Mouse (Mus musculus) midbrain, embryonic 13.5 days (tissue): Measurements from ENCODE around the gene Ap4s1. TPM values are rescaled to one million over a fixed set of nuclear protein-coding genes. Genes with fewer than 3 reads are reported as not detected.
A peak's percentile ranks its signal among the peaks of the same experiment; 100 is the strongest.
"Not testable (repeated sequence)": the region's sequence is repeated elsewhere in the genome, so short reads cannot be mapped to it uniquely, and the experiment has no call there.

Source experiments
- ATAC-seq: fragments of 200-750 bp; cut with Nextera tagmentation; 2 replicates; pipeline ENCODE4 v1.8.0; 2017; ENCODE audit warnings: mild to moderate bottlenecking, moderate TSS enrichment, moderate library complexity
- H3K27ac ChIP-seq: fragments of 300-500 bp; sonication (generic); 2 replicates; pipeline ENCODE4 v1.5.1; 2015; ENCODE audit warnings: inconsistent platforms, mild to moderate bottlenecking, moderate library complexity
- H3K27me3 ChIP-seq: fragments of 300-500 bp; sonication (generic); 2 replicates; pipeline ENCODE4 v1.6.1; 2015; ENCODE audit warnings: mild to moderate bottlenecking, inconsistent platforms
- H3K36me3 ChIP-seq: fragments of 300-500 bp; sonication (generic); 2 replicates; pipeline ENCODE4 v1.6.1; 2015; ENCODE audit warnings: mild to moderate bottlenecking, inconsistent platforms
- H3K4me1 ChIP-seq: fragments of 300-500 bp; sonication (generic); replicated peaks from 2 replicates; pipeline ENCODE4 v1.6.1; 2015; ENCODE audit warnings: inconsistent platforms
- H3K4me2 ChIP-seq: fragments of 300-500 bp; sonication (generic); replicated peaks from 2 replicates; pipeline ENCODE4 v1.6.1; 2015; ENCODE audit warnings: moderate library complexity, mild to moderate bottlenecking, inconsistent platforms
- H3K4me3 ChIP-seq: fragments of 300-500 bp; sonication (generic); replicated peaks from 2 replicates; pipeline ENCODE4 v1.5.1; 2015; ENCODE audit warnings: mild to moderate bottlenecking, inconsistent platforms
- H3K9ac ChIP-seq: fragments of 300-500 bp; sonication (generic); replicated peaks from 2 replicates; pipeline ENCODE4 v1.6.1; 2015; ENCODE audit warnings: mild to moderate bottlenecking, inconsistent platforms
- H3K9me3 ChIP-seq: fragments of 300-500 bp; sonication (generic); 2 replicates; pipeline ENCODE4 v1.6.1; 2016; ENCODE audit warnings: mild to moderate bottlenecking, inconsistent platforms
- WGBS: fragments of 180-500 bp; shearing (Covaris S2); methylation state at CpG from one replicate; pipeline ENCODE4 v1.1.7; 2015; 5-methylcytosine and 5-hydroxymethylcytosine counted together
- polyA plus RNA-seq: library from polyadenylated mRNA; unstranded; fragments of >200 nt; fragmentation: Nextera tagmentation; extraction: Ambion mirVana; gene quantifications from 2 replicates; pipeline ENCODE4 v1.2.1, GENCODE M21; 2015

Ap4s1 gene
- polyA plus RNA-seq, 1 experiment from 2014 or later: 53.2 TPM

DNA sequence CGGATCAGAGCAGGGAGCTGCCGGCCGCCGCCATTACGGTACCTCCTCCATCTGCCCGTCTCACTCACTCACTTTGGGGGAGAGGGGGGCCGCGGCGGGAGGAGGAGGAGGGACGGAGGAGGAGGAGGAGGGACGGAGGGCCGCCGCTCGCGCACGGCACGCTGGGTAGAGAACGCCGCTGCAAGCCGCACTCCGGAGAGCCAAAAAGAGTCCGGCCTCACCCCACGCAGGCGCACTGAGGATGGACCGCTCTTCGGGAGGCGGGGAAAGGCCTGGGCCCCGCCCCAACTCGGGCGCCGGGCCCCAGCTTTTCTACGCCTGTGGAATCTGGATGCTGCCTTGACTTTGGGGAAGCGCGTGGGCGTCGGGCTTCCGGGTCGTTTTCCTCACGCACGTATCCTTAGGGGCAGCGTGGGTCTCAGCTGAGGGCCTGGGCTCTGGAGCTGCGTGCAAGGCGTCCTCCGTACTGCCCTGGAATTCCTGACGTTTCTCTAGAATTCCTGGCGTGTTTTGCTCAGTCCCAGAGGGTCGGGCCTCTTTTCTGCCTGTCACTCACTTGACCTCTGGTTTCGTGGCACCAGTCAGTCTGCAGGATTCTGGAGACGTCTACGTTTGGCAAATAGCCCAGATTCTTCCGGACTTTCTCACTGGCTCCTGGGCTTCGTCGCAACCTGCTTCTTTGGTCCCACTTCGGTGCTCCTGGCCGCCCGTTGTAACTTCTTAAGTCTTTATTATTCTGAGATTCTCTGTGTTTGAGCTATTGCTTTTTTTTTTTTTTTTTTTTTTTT lies 1.2 kb downstream of the Ap4s1 start, which contains the start of gene Strn3:
Gene Strn3, minus strand, starts transcription at position 53 of the 788 bp plus-strand sequence.
- Histone ChIP-seq H3K9ac (peak within 1 kb of the TSS; percentile 99), H3K4me2 (peak within 1 kb of the TSS; percentile 84), H3K36me3 (no peaks in the 10 kb centered on the region), H3K27ac (peak within 1 kb of the TSS; percentile 100), H3K4me1 (peaks cover 22% of the 10 kb centered on the region), H3K9me3 (no peaks in the 10 kb centered on the region), H3K4me3 (peak within 1 kb of the TSS; percentile 97), H3K27me3 (no peaks in the 10 kb centered on the region)
- WGBS: under 1% methylated on average over 49 of the region's 56 CpGs
- peak; percentile 97 for ATAC-seq

DNA sequence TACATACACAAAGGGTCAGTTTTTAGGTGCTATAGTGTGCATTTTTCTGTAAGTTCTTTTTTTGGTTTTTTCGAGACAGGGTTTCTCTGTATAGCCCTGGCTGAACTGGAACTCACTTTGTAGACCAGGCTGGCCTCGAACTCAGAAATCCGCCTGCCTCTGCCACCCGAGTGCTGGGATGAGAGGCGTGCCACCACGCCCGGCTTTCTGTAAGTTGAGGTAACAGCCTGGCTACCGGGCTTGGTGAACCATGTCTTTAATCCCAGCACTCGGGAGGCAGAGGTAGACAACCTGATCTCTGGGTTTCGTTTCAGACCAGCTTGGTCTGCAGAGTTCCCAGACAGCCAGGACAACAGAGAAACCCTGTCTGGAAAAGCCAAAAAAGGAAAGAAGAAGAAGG lies 2.0 kb downstream of the Ap4s1 start:
- H3K27ac ChIP-seq, H3K9ac ChIP-seq, H3K4me3 ChIP-seq, H3K9me3 ChIP-seq, H3K27me3 ChIP-seq, H3K36me3 ChIP-seq, ATAC-seq: not testable (repeated sequence)
- 79% methylated on average over 10 of the region's 10 CpGs for WGBS
- Histone ChIP-seq H3K4me2 (peak overlapping the region; percentile 25; the same call in 1 of the 2 replicates), H3K4me1 (peaks cover 18% of the 10 kb centered on the region)

DNA sequence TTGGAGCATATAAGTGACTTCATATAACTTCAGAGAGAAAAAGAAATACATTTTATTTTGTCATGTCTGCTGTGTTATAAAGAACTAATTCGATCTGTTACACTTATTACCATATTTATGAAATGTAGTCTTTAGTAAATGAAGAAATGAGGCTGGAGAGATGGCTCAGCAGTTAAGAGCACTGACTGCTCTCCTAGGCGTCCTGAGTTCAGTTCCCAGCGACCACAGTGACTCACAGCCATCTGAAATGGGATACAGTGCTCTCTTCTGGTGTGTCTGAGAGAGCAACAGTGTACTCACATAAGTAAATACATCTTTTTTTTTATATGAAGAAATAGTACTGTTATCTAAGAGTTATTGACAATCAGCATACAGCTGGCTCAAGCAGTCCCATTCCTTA lies 2.6 kb downstream of the Ap4s1 start:
- Histone ChIP-seq H3K27me3 (no peaks in the 10 kb centered on the region), H3K9ac (no peak overlapping the region), H3K36me3 (no peaks in the 10 kb centered on the region), H3K4me2 (no peak overlapping the region), H3K9me3 (no peaks in the 10 kb centered on the region), H3K4me3 (no peak overlapping the region), H3K4me1 (peaks cover 18% of the 10 kb centered on the region), H3K27ac (no peak overlapping the region)
- no peak for ATAC-seq
- WGBS: 88% methylated on average over 3 of the region's 3 CpGs

DNA sequence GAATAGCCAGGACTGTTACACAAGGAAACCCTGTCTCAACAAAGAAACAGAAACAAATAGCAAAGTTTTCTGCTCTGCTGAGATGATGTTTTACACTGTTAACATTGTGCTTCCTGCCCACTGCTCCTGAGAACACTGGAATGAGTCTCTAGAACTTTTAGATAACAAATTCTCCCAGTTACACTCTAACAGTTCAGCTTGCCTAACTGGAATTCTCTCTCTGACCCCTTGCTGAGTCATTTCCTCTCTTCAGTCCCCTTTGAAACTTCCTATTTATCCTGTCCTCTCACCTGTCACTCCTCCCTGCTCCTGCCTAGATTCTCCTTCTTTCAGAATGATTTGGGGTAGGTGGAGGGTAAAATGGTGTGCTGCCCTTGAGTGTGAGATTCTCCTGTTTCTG lies 3.3 kb downstream of the Ap4s1 start:
- H3K4me3 ChIP-seq: no peak overlapping the region
- H3K27ac ChIP-seq: no peak overlapping the region
- no peak overlapping the region for H3K9ac ChIP-seq
- no peak for ATAC-seq
- H3K27me3 ChIP-seq: no peaks in the 10 kb centered on the region
- no peaks in the 10 kb centered on the region for H3K9me3 ChIP-seq
- peaks cover 14% of the 10 kb centered on the region for H3K4me1 ChIP-seq
- H3K4me2 ChIP-seq: no peak overlapping the region
- H3K36me3 ChIP-seq: no peaks in the 10 kb centered on the region

DNA sequence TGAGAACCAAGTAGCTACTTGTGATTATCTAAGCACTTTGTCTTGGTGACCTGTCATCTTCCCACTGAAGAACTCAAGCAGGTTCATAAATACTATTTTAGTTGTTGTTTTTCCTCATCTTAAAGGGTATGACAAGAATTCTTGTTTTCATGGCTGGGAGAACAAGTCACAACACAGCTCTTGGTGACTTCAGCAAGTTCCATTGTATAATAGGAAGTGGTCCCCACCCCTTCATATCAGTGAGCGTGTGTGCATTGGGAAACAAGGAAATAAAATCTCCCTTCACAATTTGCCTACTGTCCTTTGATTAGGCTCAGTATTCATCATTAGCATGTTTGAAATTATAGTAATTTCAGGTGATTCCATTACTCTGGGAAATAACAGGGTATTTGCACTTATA lies 4.1 kb downstream of the Ap4s1 start:
- Histone ChIP-seq H3K4me1 (peaks cover 8% of the 10 kb centered on the region), H3K9me3 (no peaks in the 10 kb centered on the region), H3K4me3 (no peak overlapping the region), H3K36me3 (no peaks in the 10 kb centered on the region), H3K4me2 (no peak overlapping the region), H3K27me3 (no peaks in the 10 kb centered on the region), H3K9ac (no peak overlapping the region), H3K27ac (no peak overlapping the region)
- 94% methylated on average over 1 of the region's 1 CpGs for WGBS
- no peak for ATAC-seq

DNA sequence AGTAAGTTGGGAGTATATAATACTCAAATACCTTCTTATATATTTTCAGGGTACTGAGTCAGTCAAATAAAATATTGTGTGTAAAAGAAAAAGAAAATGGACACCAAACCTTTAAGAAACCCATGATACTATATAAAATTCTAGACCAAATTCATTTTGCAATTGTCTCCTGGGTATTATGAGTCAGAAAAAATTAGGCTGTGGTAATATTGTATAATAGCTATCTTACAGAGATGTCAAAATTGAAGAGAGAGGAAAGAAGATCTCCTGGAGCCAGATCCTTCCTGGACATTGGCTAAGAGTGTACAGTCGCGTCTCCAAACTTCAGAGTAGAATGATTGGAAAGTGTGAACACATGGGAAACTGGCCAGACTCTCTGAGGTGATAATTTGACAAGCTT lies 5.3 kb downstream of the Ap4s1 start:
- Histone ChIP-seq H3K4me3 (no peak overlapping the region), H3K27ac (no peak overlapping the region), H3K9me3 (no peaks in the 10 kb centered on the region), H3K4me2 (no peak overlapping the region), H3K4me1 (peaks cover 4% of the 10 kb centered on the region), H3K9ac (no peak overlapping the region), H3K27me3 (no peaks in the 10 kb centered on the region), H3K36me3 (no peaks in the 10 kb centered on the region)
- ATAC-seq: no peak
- 94% methylated on average over 2 of the region's 2 CpGs for WGBS

DNA sequence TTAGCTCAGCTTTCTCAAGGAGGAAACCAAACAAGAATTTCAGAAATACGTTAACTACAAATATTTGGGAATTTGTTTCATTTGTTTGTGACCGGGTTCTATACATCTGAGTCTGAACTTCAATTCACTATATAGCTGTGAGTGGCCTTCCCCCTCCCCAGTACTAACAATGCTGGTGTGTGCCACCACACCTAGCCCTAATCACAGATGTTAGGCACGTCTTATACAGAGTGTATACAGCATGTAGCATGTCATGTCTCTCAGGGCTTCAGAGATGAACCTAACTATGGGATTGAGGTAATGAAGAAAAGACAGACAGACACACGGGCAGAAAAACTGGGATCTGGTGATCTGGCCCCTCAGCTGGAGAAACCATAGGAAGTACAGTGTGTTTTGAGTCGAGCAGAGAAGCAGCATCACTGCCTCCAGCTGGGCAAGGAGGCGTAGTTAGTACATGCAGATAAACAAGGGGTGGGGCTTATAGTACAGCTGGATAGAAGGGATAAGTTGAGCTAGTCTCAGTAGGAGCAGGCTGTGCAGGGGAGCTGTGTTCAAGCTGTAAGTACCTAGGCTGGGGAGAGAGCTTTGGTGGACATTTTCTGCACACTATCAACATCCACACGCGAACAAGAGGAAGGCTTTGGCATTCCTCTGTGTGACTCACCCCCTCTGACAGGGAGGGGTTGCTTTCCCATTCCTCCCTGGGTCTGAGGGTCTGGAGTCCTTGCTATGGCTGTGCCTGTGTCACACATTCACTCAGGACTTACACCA lies 9.0 kb downstream of the Ap4s1 start:
- Histone ChIP-seq H3K9me3 (peaks cover 2% of the 10 kb centered on the region; the same call in 1 of the 2 replicates), H3K27ac (no peak overlapping the region), H3K4me2 (no peak overlapping the region), H3K27me3 (no peaks in the 10 kb centered on the region), H3K4me3 (no peak overlapping the region), H3K4me1 (peaks cover 3% of the 10 kb centered on the region), H3K9ac (no peak overlapping the region), H3K36me3 (no peaks in the 10 kb centered on the region)
- ATAC-seq: no peak
- 58% methylated on average over 8 of the region's 8 CpGs for WGBS

DNA sequence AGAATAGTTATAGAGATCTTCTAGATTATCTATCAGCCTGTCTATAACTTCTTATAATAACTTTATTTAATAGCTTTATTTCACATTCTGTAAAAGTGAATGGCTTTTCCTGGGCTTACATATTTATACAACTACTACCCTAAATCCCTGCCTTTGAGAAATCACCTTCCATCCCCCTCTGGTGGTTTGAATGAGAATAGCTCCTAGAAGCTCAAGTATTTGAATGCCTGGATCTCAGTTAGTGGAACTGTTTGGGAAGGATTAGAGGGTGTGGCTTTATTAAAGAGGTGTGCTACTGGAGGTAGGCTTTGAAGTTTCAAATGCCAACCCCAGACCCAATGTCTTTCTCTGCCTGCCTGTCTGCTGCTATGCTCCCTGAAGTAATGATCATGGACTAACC lies 10.9 kb downstream of the Ap4s1 start:
- Histone ChIP-seq H3K36me3 (no peaks in the 10 kb centered on the region), H3K27ac (no peak overlapping the region), H3K4me1 (peaks cover 3% of the 10 kb centered on the region), H3K27me3 (no peaks in the 10 kb centered on the region), H3K9ac (no peak overlapping the region), H3K4me3 (no peak overlapping the region), H3K9me3 (peaks cover 2% of the 10 kb centered on the region; the same call in 1 of the 2 replicates), H3K4me2 (no peak overlapping the region)
- ATAC-seq: no peak

DNA sequence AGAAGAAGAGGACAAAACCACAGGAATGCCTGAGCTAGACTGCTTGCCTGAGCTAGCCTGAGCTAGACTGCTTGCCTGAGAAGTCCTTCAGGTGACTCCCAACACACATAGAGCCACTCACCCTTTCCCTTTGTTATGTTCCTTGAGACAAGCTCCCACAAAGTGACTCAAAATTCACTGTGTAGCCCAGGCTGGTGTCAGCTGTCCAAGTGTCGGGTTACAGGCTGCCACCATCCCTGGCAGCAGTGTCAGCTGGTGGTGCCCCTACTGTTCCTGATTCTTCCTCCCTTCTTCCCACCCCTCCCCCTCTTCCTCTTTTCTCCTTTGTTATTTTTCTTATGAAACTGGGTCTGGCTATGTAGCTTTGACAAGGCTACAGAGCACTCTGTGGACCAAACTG lies 13.0 kb downstream of the Ap4s1 start:
- 0 out of 2 replicates have a peak, but pooled peaks have one; percentile 45 for ATAC-seq
- no peak overlapping the region for H3K27ac ChIP-seq
- H3K36me3 ChIP-seq: no peaks in the 10 kb centered on the region
- no peaks in the 10 kb centered on the region for H3K27me3 ChIP-seq
- WGBS: 20% methylated on average over 1 of the region's 1 CpGs
- H3K9me3 ChIP-seq: peaks cover 2% of the 10 kb centered on the region; the same call in 1 of the 2 replicates
- no peak overlapping the region for H3K4me3 ChIP-seq
- no peak overlapping the region for H3K9ac ChIP-seq
- peaks cover 3% of the 10 kb centered on the region for H3K4me1 ChIP-seq
- no peak overlapping the region for H3K4me2 ChIP-seq

DNA sequence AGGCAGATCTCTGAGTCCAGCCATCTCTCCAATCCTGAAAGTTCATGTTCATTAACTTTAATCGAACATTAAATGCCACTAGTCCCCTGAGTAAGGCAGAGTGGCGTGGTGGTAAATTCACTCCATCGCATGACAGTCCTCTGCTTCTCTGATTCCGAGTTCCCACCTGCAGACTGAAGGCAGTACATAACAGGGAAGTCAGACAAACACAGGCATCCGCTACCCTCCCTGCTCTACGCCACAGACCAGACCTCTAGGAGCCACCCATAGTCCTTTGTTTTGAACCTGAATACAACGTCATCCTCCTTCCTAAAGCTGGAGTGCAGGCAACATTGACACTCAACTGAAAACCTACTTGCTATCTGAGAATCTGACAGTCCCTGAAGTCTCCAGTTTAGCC lies 13.7 kb downstream of the Ap4s1 start:
- H3K27me3 ChIP-seq: no peaks in the 10 kb centered on the region
- WGBS: 72% methylated on average over 7 of the region's 7 CpGs

DNA sequence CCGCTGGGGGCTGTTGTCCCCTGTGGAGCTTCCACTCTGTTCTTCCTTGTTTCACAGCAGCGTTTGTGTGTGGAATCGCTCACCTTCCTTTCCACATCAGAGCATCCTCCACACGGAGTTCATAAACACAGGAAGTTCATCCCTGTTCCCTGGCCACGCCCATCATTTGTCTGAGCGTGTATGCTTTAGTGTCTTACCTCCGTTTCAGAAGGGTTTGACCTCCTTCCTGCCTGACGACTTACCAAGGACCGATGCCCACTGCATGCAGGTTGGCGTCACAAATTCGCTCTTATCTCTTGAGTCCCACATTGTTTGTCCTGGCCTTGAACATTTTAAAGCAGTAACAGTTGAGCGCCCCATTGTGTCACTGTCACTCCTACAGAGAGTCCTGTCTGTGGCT lies 14.9 kb downstream of the Ap4s1 start:
- 85% methylated on average over 12 of the region's 12 CpGs for WGBS
- ATAC-seq: no peak
- no peak overlapping the region for H3K27ac ChIP-seq
- no peak overlapping the region for H3K4me2 ChIP-seq
- no peaks in the 10 kb centered on the region for H3K36me3 ChIP-seq
- no peak overlapping the region for H3K4me3 ChIP-seq
- H3K9me3 ChIP-seq: peaks cover 2% of the 10 kb centered on the region; the same call in 1 of the 2 replicates
- no peak overlapping the region for H3K9ac ChIP-seq
- H3K4me1 ChIP-seq: peaks cover 3% of the 10 kb centered on the region
- no peaks in the 10 kb centered on the region for H3K27me3 ChIP-seq

More for the DNA sequence above, 13.7 kb downstream of the Ap4s1 start:
- H3K9me3 ChIP-seq: peaks cover 2% of the 10 kb centered on the region; the same call in 1 of the 2 replicates
- peaks cover 3% of the 10 kb centered on the region for H3K4me1 ChIP-seq
- no peak overlapping the region for H3K4me3 ChIP-seq
- no peak for ATAC-seq
- H3K36me3 ChIP-seq: no peaks in the 10 kb centered on the region
- no peak overlapping the region for H3K9ac ChIP-seq
- no peak overlapping the region for H3K4me2 ChIP-seq
- no peak overlapping the region for H3K27ac ChIP-seq

DNA sequence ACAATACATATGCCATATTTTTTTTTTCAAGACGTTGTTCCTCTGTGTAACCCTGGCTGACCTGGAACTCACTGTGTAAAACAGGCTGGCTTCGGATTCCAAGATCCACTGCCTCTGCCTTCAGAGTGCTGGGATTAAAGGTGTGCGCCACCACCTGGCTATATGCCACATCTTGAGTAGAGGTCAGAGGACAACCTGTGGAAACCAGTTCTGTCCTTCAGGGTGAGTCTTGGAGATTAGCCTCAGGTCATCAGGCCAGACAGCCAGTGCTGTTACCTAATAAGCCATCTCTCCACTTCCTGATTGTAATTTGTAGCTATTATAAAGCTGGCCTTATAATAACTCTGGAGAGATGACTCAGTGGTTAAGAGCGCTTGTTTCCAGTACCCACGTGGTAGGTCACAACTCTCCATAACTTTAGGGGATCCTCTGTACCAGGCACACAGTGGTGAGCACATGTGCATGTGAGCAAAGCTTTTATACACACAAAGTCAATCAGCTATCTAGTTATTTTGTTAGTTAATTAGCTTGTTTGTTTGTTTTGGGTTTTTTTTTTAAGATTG lies 15.9 kb downstream of the Ap4s1 start:
- H3K27ac ChIP-seq: no peak overlapping the region
- no peaks in the 10 kb centered on the region for H3K27me3 ChIP-seq
- H3K9me3 ChIP-seq: no peaks in the 10 kb centered on the region; the same call in 1 of the 2 replicates
- H3K9ac ChIP-seq: no peak overlapping the region
- no peak overlapping the region for H3K4me2 ChIP-seq
- WGBS: 93% methylated on average over 5 of the region's 5 CpGs
- H3K36me3 ChIP-seq: no peaks in the 10 kb centered on the region
- ATAC-seq: no peak
- no peak overlapping the region for H3K4me3 ChIP-seq
- H3K4me1 ChIP-seq: peaks cover 3% of the 10 kb centered on the region
